Mouse (Mus musculus): ENCODE measurements around the gene Kpna4. TPM values are rescaled to one million over a fixed set of nuclear protein-coding genes. Genes with fewer than 3 reads are reported as not detected.

Kpna4 gene
- polyA plus RNA-seq, 1 experiment = 91.2 TPM

GRCm38 (mm10) chr3:69154691-69155090 lies 27.8 kb upstream of the Kpna4 start:
- TF ChIP-seq CTCF (IDR thresholded peaks at IDR 0.05; ENCODE audit: borderline replicate concordance, insufficient read depth, low read length) (no peak), POLR2A (IDR thresholded peaks at IDR 0.05; ENCODE audit: low read depth, low read length) (no peak)

GRCm38 (mm10) chr3:69150921-69151320 lies 24.0 kb upstream of the Kpna4 start:
- H3K4me3 ChIP-seq (ENCODE audit: insufficient read depth, low read length) = no peak overlapping the region
- no peak overlapping the region for H3K27ac ChIP-seq (ENCODE audit: insufficient read depth, low read length)
- TF ChIP-seq POLR2A (IDR thresholded peaks at IDR 0.05; ENCODE audit: low read depth, low read length) (no peak), CTCF (IDR thresholded peaks at IDR 0.05; ENCODE audit: borderline replicate concordance, insufficient read depth, low read length) (no peak)
- H3K4me1 ChIP-seq (ENCODE audit: control insufficient read depth, insufficient read depth, low read length) = no peaks in the 10 kb centered on the region

More at GRCm38 (mm10) chr3:69154691-69155090, 27.8 kb upstream of the Kpna4 start:
- Histone ChIP-seq H3K27ac (ENCODE audit: insufficient read depth, low read length) (no peak overlapping the region), H3K4me1 (ENCODE audit: control insufficient read depth, insufficient read depth, low read length) (no peaks in the 10 kb centered on the region), H3K4me3 (ENCODE audit: insufficient read depth, low read length) (no peak overlapping the region)

GRCm38 (mm10) chr3:69142372-69142994 lies 15.6 kb upstream of the Kpna4 start:
- Histone ChIP-seq H3K4me1 (ENCODE audit: control insufficient read depth, insufficient read depth, low read length) (no peaks in the 10 kb centered on the region), H3K4me3 (ENCODE audit: insufficient read depth, low read length) (no peak overlapping the region), H3K27ac (ENCODE audit: insufficient read depth, low read length) (no peak overlapping the region)
- no peak for TF ChIP-seq CTCF (IDR thresholded peaks at IDR 0.05; ENCODE audit: borderline replicate concordance, insufficient read depth, low read length)
- TF ChIP-seq POLR2A (IDR thresholded peaks at IDR 0.05; ENCODE audit: low read depth, low read length) = no peak

- no peaks in the 10 kb centered on the region for H3K4me1 ChIP-seq (ENCODE audit: control insufficient read depth, insufficient read depth, low read length)
- TF ChIP-seq CTCF (IDR thresholded peaks at IDR 0.05; ENCODE audit: borderline replicate concordance, insufficient read depth, low read length) = no peak
- no peak for TF ChIP-seq POLR2A (IDR thresholded peaks at IDR 0.05; ENCODE audit: low read depth, low read length)
- H3K4me3 ChIP-seq (ENCODE audit: insufficient read depth, low read length) = no peak overlapping the region
- no peak overlapping the region for H3K27ac ChIP-seq (ENCODE audit: insufficient read depth, low read length)
Observed at GRCm38 (mm10) chr3:69140851-69141250, 13.9 kb upstream of the Kpna4 start.

GRCm38 (mm10) chr3:69136059-69136458 lies 9.1 kb upstream of the Kpna4 start:
- no peak overlapping the region for H3K27ac ChIP-seq (ENCODE audit: insufficient read depth, low read length)
- TF ChIP-seq POLR2A (IDR thresholded peaks at IDR 0.05; ENCODE audit: low read depth, low read length) (no peak), CTCF (IDR thresholded peaks at IDR 0.05; ENCODE audit: borderline replicate concordance, insufficient read depth, low read length) (no peak)

GRCm38 (mm10) chr3:69130973-69131372 lies 4.1 kb upstream of the Kpna4 start:
- no peaks in the 10 kb centered on the region for H3K4me1 ChIP-seq (ENCODE audit: control insufficient read depth, insufficient read depth, low read length)
- TF ChIP-seq CTCF (IDR thresholded peaks at IDR 0.05; ENCODE audit: borderline replicate concordance, insufficient read depth, low read length) (no peak), POLR2A (IDR thresholded peaks at IDR 0.05; ENCODE audit: low read depth, low read length) (no peak)
- no peak overlapping the region for H3K4me3 ChIP-seq (ENCODE audit: insufficient read depth, low read length)
- H3K27ac ChIP-seq (ENCODE audit: insufficient read depth, low read length) = no peak overlapping the region

More at GRCm38 (mm10) chr3:69136059-69136458, 9.1 kb upstream of the Kpna4 start:
- Histone ChIP-seq H3K4me3 (ENCODE audit: insufficient read depth, low read length) (no peak overlapping the region), H3K4me1 (ENCODE audit: control insufficient read depth, insufficient read depth, low read length) (no peaks in the 10 kb centered on the region)

- Histone ChIP-seq H3K4me1 (ENCODE audit: control insufficient read depth, insufficient read depth, low read length) (no peaks in the 10 kb centered on the region), H3K4me3 (ENCODE audit: insufficient read depth, low read length) (peak overlapping the region; percentile 67; the same call in 1 of the 2 replicates), H3K27ac (ENCODE audit: insufficient read depth, low read length) (peak overlapping the region; percentile 66)
- no peak for TF ChIP-seq CTCF (IDR thresholded peaks at IDR 0.05; ENCODE audit: borderline replicate concordance, insufficient read depth, low read length)
- TF ChIP-seq POLR2A (IDR thresholded peaks at IDR 0.05; ENCODE audit: low read depth, low read length) = 0 out of 2 replicates have a peak, but pooled peaks have one; percentile 30
Observed at GRCm38 (mm10) chr3:69127693-69128092, 780 bp upstream of the Kpna4 start.

- Histone ChIP-seq H3K4me1 (ENCODE audit: control insufficient read depth, insufficient read depth, low read length) (no peaks in the 10 kb centered on the region), H3K4me3 (ENCODE audit: insufficient read depth, low read length) (peak overlapping the region; percentile 67), H3K27ac (ENCODE audit: insufficient read depth, low read length) (peak overlapping the region; percentile 66)
- TF ChIP-seq POLR2A (IDR thresholded peaks at IDR 0.05; ENCODE audit: low read depth, low read length) = 0 out of 2 replicates have a peak, but pooled peaks have one; percentile 79
- TF ChIP-seq CTCF (IDR thresholded peaks at IDR 0.05; ENCODE audit: borderline replicate concordance, insufficient read depth, low read length) = no peak
Observed at GRCm38 (mm10) chr3:69127346-69127678, 399 bp upstream of the Kpna4 start.

- Histone ChIP-seq H3K27ac (ENCODE audit: insufficient read depth, low read length) (peak overlapping the region; percentile 55), H3K4me3 (ENCODE audit: insufficient read depth, low read length) (peak overlapping the region; percentile 91), H3K4me1 (ENCODE audit: control insufficient read depth, insufficient read depth, low read length) (peaks cover 4% of the 10 kb centered on the region; the same call in 1 of the 2 replicates)
- no peak for TF ChIP-seq POLR2A (IDR thresholded peaks at IDR 0.05; ENCODE audit: low read depth, low read length)
- no peak for TF ChIP-seq CTCF (IDR thresholded peaks at IDR 0.05; ENCODE audit: borderline replicate concordance, insufficient read depth, low read length)
Observed at GRCm38 (mm10) chr3:69125891-69126508, 913 bp downstream of the Kpna4 start.

GRCm38 (mm10) chr3:69125461-69125860 lies 1.5 kb downstream of the Kpna4 start:
- no peak overlapping the region for H3K27ac ChIP-seq (ENCODE audit: insufficient read depth, low read length)
- peaks cover 9% of the 10 kb centered on the region for H3K4me1 ChIP-seq (ENCODE audit: control insufficient read depth, insufficient read depth, low read length)
- TF ChIP-seq CTCF (IDR thresholded peaks at IDR 0.05; ENCODE audit: borderline replicate concordance, insufficient read depth, low read length) (no peak), POLR2A (IDR thresholded peaks at IDR 0.05; ENCODE audit: low read depth, low read length) (no peak)
- peak overlapping the region; percentile 91 for H3K4me3 ChIP-seq (ENCODE audit: insufficient read depth, low read length)

Data from embryonic fibroblast, embryonic 13.5 days (primary cell).